Mouse (Mus musculus): ENCODE measurements around the gene Il17rd. TPM values are rescaled to one million over a fixed set of nuclear protein-coding genes. Genes with fewer than 3 reads are reported as not detected.

Gene Il17rd
- total and polyA plus RNA-seq, 3 experiments, result 1.3 to 3.4 (median 2.0) TPM

DNA sequence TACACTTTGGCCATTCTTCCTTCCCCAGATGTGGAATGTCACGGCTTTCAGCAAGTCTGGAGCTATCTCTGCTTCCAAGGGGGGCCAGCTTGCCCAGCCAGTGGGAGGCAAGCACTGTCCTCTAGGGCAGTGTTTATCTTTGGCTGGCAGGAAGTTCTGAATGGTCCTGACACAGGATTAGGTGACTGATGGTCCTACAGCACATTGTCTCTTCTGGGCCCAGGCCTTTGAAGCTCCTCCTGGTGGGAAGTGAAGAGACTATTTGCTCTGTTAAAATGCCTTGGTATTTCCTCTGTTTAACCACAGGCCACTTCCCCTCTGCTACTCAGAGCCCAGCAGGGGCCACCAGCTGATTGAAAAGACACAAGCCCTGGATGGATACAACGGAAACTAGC is 6.2 kb downstream of the Il17rd start:
- DNase-seq, result peak; percentile 17

- no peak for DNase-seq
Observed at GRCm38 (mm10) chr14:27048231-27048956, 9.7 kb downstream of the Il17rd start.

DNA sequence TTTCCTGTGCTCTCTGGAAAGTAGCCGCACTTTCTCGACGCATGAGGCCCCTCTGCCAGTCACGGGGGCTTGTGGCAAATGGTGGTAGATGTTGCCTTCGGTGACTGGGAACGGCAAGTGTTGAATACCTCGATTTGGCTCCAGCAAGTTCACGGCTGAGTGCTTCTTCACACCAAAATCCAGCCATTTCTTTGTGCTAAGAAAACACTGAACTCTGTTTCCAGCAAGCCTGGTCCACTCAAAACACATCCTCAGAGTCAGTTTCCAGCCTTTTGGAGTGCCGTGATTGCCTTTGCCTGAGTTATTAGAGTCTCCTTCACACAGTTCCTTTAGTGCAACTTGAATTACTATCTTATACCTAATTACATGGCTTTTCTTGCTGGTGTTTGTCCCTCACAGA is 11.3 kb downstream of the Il17rd start:
- no peak for DNase-seq

- DNase-seq, result no peak
Observed at GRCm38 (mm10) chr14:27050560-27051510, 12.1 kb downstream of the Il17rd start.

DNA sequence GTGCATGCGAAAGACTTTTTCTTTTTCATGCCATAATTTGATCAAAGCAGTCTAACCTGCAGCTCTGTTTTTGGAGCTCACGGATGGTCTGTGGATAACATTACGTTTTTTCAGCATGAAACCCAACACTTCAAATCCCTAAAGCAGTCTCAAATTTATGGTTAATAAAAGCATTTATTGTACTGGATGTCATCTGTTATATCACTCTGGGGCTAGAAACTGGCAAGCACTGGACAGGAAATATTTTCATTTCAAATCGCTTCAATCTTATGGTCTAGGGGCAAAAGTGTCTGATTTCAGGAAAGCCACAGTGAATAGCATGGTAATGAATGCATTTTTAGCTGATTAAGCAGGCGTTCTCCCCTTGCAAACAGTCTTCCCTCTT is 12.8 kb downstream of the Il17rd start:
- DNase-seq, result no peak

DNA sequence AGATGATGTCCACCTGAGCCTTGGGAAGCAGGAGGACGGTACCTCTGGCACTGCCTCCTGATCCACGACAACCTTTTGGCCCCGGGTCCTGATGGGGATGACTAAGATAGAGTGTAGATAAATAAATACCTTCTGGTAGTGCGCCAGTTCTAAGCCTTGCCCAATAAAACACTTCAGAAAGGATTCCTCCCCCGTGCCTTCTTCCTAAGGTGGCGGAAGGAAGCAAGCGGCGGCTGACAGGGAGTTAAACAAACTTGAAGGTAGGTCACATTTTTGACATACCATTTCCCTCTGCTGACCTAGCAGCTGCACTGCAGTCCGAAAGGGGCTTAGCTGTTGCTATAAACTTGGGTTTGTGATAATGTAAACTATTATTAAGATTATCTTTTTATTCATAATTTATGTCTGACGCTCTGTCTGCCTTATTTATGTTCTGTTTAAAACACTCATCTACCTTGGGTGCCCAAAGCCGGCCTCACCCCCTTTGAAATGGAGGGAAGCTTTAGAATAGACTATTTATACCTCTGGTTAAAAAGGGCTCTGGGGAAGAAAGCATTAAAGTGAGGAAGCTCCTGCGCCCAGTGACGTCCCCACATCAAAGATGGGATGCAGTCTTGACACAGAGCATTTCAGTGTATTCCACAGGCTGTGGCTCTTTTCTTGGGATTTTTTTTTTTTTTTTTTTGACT is 19.9 kb downstream of the Il17rd start:
- no peak for DNase-seq

DNA sequence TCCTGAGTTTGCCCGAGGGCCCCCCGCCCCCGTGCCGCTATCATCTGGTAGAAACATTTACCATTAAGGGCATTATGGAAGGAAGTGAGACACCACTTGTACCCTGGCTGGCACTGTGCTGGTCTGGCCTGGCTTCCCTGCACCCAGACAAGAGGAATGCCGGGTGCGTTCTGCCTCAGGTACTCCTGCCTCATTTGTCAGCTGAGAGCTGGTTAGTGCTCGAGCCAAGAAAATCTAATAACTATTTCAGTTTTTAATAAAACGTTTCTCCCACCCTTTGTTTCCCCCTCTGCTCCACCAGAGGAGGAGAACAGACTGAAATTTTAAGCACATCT is 20.4 kb downstream of the Il17rd start:
- no peak for DNase-seq

GRCm38 (mm10) chr14:27063338-27063737 is 24.6 kb downstream of the Il17rd start:
- DNase-seq, result no peak

DNA sequence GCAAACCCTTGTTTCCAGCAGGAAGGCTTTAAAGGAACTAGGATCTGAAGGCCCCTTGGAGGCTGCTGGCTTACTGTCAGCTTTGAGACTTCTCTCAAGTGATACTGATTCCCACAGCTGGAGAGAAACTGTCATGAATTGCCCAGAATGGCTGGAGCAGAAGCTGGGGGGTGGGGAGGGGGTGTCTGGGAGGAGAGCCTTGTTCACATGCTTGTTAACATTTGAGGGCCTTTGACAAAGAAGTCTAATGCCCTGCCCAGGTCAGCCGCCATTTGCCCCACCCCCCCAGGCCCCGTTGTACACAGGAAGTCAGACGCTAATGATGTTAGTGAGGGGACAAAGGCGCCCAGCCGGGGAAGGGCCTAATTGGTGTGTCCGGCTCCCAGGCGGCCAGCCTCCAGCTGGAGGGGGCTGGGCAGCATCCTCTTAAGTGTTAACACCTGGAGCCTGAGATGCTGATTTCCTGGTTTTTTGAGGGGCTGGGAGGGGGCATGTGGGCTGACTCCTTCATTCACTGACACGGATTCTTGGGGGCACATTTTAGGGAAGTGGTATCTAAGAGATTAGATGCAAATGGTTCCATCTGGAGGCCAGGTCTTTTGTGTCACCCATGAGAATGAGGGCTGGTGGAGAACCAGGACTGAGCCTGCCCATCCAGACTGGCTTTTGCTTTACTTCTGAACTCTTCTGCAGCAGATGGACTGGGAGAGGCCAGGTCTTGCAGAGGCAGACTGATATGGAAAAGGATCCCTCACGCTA is 27.6 kb downstream of the Il17rd start:
- no peak for DNase-seq

GRCm38 (mm10) chr14:27067866-27068271 is 29.1 kb downstream of the Il17rd start:
- DNase-seq, result no peak

- DNase-seq, result no peak
Observed at GRCm38 (mm10) chr14:27069434-27070097, 30.8 kb downstream of the Il17rd start.

DNA sequence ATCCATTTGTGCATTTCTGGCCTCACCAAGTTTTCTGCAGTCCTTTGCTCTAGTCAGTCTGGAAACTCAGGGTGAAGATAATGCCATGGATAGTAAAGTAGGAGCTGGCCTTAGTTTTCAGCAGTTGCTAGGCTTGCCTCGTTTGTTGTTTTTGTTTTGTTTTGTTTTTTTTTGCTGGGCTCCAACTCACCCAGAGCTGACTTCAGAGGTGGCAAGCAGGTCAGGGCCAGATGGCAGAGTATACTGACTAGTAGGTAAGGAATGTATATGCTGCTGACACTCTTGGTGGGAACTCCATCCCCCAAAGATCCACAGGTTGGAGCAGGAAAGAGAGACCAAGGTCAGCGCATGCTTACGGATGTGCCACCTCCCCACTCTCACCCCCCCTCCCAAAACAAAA is 31.4 kb downstream of the Il17rd start:
- DNase-seq, result peak; percentile 9

DNA sequence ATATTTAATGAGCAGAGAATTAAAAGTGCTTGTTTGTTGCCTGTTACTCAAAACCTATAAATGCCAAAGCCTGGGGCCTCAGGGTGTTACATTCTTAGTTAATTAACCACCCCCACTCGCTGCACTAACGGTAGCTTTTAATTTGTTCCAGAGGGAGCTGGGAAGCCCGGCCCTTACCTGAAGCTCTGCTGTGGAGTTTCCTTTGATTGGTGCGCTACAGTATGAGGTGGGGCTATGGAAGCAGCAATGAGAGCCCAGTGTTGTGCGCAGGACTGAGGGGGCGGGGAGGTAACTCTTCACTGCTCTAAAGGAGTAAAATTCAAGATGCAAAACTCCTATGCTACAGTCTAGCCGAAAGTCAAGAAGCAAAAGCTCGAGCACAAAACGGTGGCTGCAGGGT is 32.0 kb downstream of the Il17rd start:
- no peak for DNase-seq

DNA sequence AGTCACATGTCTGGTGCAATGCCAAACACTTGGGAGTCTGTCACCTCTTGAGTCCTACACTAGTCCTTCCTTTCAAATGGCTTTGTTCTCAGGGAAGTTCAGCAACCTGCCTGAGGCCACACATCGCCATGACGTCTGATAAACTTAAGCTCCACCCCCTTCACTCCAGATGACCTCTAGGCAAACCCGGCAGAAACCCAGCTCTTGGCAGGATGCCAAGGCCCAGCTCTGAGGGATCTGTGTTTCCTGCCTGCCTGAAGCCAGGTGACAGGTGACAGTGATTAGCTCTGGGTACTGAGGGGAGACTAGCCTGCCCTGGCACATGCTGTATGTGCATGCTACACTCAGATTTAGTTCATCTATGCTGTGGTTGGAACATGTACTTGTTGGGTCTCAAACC is 33.2 kb downstream of the Il17rd start:
- DNase-seq, result peak; percentile 13

DNA sequence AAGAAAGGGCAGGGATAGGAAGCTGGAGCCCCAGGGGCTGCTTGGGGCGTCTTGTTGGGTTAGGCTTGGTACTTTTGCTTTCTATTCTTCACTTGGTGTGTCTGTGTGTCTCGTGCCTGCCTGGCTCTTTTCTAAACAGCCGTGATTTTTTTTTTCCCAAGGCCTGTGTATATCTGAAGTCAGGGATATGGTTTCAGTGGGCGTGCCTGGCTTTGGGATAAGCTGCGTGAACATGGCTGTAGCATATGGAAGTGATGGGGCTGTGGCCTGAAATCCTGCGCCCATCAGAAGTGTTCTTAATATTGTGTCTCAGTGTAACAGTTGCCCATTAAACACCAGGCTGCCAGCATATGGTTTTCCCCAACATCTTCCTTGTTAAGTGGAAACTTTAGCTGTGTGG is 36.3 kb downstream of the Il17rd start:
- no peak for DNase-seq

DNA sequence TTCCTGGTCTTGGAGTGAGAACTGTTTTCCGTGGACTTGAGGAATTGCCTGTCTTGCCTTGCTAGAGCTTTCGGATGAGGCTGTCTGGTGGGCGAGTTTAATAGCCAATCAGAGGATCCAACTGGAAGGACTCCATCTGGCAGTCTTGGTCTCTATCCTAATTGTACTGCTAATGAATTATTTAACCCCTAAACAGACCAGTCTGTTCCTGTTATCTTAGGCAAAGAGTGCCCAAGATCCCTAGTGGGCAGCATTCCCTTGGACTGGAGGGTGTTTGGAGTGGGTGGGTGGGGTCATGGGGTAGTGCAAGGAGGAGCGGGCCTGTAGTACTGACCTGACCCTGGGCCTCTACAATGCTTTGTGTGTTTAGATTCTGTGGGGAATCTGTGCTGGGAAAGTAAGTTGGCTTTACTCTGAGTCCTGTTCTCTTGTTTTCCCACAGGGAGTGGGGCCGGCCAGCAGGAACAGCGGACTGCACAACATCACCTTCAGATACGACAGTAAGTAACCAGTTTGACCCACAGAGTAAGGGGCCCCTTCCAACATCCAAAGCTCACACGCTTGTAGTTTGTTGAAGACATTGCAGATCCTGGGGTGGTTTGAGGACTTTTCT is 37.3 kb downstream of the Il17rd start:
- no peak for DNase-seq

DNA sequence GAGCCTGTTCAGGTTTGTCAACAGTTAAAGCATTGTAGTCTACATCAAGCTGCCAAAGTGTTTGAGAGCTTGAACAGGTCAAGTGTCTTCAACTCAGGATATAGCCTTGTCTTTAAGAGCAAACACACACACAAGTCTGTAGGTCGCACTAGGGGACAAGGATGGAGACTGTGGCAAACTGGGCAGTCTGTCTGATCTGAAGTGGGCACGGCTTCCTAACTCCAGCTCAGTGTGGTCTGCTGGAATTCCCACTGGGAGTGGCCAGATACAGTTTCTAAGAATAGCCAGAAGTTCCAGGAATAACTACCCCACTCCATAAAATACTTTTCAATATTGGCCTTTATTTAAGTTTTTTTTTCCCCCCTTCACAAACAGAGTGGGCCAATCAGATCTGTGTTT is 37.8 kb downstream of the Il17rd start:
- no peak for DNase-seq

GRCm38 (mm10) chr14:27081536-27082275 is 43.0 kb downstream of the Il17rd start:
- no peak for DNase-seq

DNA sequence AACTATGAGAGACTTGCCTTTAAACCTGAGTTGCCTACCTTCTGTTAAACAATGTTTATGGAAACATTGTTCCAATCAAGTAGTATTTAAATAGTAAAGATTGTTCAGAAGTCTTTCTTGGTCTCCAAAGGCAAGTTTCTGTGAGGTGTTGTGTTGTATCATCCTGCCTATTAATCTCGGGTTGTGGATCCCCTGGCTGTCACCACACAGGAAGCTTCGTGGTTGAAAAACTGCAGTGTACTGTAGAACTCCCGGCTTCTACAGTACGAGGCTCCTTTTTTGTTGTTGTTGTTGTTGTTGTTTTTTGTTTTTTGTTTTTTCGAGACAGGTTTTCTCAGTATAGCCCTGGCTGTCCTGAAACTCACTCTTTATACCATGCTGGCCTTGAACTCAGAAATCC is 46.7 kb downstream of the Il17rd start:
- DNase-seq, result no peak

DNA sequence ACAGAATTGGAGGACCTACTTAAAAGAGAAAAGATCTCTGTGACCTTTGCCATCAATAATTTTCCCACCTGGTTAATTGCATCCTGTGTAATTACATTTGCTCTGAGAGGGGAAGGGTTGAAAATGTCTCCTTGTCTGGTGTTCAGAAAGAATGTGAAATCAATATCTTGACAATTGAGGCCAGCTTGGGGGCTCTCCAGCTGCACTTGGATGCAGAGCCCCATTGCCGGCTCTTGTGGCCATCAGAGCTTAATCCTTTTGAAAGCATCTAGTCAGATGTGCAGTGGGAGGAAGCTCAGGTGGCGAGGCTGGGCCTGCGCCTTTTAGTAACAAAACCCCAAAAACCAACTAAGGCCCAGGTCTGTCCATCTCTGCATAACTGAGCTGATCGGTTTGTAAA is 47.3 kb downstream of the Il17rd start:
- no peak for DNase-seq
